Mouse (Mus musculus) lung, postnatal 0 days (tissue): Measurements from ENCODE around the gene Gpr183.

Experiments used
- CTCF ChIP-seq: IDR thresholded peaks from 2 replicates; pipeline ENCODE4 v1.5.1; 2016; ENCODE audit warnings: antibody characterized with exemption, mild to moderate bottlenecking
- EP300 ChIP-seq: IDR thresholded peaks from 2 replicates; pipeline ENCODE4 v1.6.1; 2016; ENCODE audit warnings: antibody characterized with exemption, mild to moderate bottlenecking, control low read depth

DNA sequence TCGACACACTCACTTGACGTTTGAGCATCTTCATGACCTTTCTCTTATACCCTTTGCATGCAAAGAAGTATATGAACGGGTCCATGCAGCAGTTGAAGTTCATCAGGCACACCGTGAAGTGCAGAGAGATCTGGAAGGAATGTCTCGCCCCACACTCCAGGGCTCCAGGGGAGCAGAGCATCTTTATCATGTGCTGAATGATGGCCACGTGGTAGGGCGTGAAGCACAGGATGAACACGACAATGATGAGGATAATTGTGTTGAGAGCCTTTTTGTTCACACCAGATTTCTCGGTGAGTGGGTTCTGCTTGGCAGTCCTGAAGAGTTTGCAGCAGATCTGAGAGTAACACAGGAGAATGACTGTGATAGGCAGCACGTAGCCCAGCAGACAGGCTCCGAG lies 10.9 kb downstream of the Gpr183 start:
- TF ChIP-seq CTCF (no peak), EP300 (no peak)
